Mouse (Mus musculus) forebrain, embryonic 14.5 days (tissue): Measurements from ENCODE around the gene Lrrc3b. TPM values are rescaled to one million over a fixed set of nuclear protein-coding genes. Genes with fewer than 3 reads are reported as not detected.

Experiments
- ATAC-seq: fragments of 200-750 bp; cut with Nextera tagmentation; 2 replicates; pipeline ENCODE4 v1.8.0; 2017; ENCODE audit warnings: mild to moderate bottlenecking, moderate library complexity
- DNase-seq: peaks from one replicate; pipeline ENCODE4 v3.0.0-alpha.2; 2015; ENCODE audit warnings: low spot score
- H3K27ac ChIP-seq: fragments of 300-500 bp; sonication (generic); 2 replicates; pipeline ENCODE4 v1.5.1; 2014; ENCODE audit warnings: low read depth, mild to moderate bottlenecking, control low read depth, low read length, moderate library complexity
- H3K27me3 ChIP-seq: fragments of 300-500 bp; sonication (generic); replicated peaks from 2 replicates; pipeline ENCODE4 v1.6.1; 2014; ENCODE audit warnings: low read length, control low read depth, mixed read lengths; ENCODE audit not compliant: control insufficient read depth, insufficient read depth
- H3K36me3 ChIP-seq: fragments of 300-500 bp; sonication (generic); 2 replicates; pipeline ENCODE4 v1.6.1; 2014; ENCODE audit warnings: low read length, control low read depth; ENCODE audit not compliant: control insufficient read depth, insufficient read depth
- H3K4me1 ChIP-seq: fragments of 300-500 bp; sonication (generic); 2 replicates; pipeline ENCODE4 v1.6.1; 2014; ENCODE audit warnings: antibody characterized with exemption, low read length, control low read depth; ENCODE audit not compliant: control insufficient read depth, insufficient read depth
- H3K4me2 ChIP-seq: fragments of 300-500 bp; sonication (generic); 2 replicates; pipeline ENCODE4 v1.6.1; 2014; ENCODE audit warnings: mild to moderate bottlenecking, control low read depth, low read length
- H3K4me3 ChIP-seq: fragments of 300-500 bp; sonication (generic); 2 replicates; pipeline ENCODE4 v1.5.1; 2014; ENCODE audit warnings: low read depth, low read length, control low read depth
- H3K9ac ChIP-seq: fragments of 300-500 bp; sonication (generic); 2 replicates; pipeline ENCODE4 v1.6.1; 2014; ENCODE audit warnings: mild to moderate bottlenecking, low read length, control low read depth, moderate library complexity
- H3K9me3 ChIP-seq: fragments of 300-500 bp; sonication (generic); replicated peaks from 2 replicates; pipeline ENCODE4 v1.6.1; 2016; ENCODE audit warnings: low read length, control low read depth, mixed read lengths; ENCODE audit not compliant: control insufficient read depth
- WGBS: fragments of 180-500 bp; shearing (Covaris S2); extraction: QIAGEN DNeasy Blood & Tissue Kit; methylation state at CpG from one replicate; pipeline ENCODE4 v1.1.7; 2014; 5-methylcytosine and 5-hydroxymethylcytosine counted together
- polyA plus RNA-seq: library from polyadenylated mRNA; unstranded; fragments of >200 nt; fragmentation: Nextera tagmentation; extraction: Ambion mirVana; gene quantifications from 2 replicates; pipeline ENCODE4 v1.2.1, GENCODE M21; 2014

Lrrc3b gene
- polyA plus RNA-seq = 5.5 and 7.7 TPM in 2 replicates

DNA sequence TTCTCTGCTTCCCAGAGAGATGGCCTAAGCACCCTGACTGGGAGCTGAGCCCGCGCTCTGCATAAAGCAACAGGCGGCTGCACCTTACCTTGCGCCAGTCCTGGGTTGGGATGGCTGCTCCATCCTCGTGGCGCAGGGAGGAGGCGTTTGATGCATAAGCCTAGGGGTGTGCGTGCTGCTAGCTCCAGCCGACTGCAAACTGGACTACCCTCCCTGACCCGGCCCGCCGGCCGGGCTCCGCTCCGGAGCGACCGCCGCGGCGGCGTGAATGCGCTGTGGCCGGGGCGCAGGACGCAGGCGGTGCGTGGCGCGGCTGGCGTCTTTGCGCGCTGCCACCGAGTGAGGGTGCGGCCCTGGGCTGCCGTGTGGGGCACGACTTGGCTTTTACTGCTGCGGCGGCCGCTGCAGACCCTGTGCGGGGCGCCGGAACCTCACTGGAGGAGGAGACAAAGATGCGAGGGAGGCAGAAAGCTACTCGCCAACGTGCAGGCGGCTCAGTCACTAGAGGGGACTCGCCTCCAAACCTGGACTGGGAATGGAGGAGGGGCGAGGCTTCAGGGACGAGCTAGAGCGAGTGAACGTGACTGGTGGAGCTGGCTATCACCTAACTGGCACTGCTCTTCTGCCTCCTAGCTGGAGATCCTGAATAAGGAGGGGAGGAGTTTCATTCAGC, at the start of gene Lrrc3b:
Lrrc3b (minus strand) TSS at position 503 of the 673 bp plus-strand sequence.
- DNase-seq (peak; percentile 63), ATAC-seq (peak; percentile 89)
- Histone ChIP-seq H3K9ac (peak within 1 kb of the TSS; percentile 65), H3K4me1 (no peaks in the 10 kb centered on the region), H3K4me3 (peak within 1 kb of the TSS; percentile 50), H3K27me3 (peaks cover 12% of the 10 kb centered on the region), H3K9me3 (no peaks in the 10 kb centered on the region), H3K4me2 (peak within 1 kb of the TSS; percentile 91), H3K36me3 (no peaks in the 10 kb centered on the region), H3K27ac (peak within 1 kb of the TSS; percentile 39; the same call in 1 of the 2 replicates)
- 0% methylated on average over 35 of the region's 51 CpGs for WGBS

DNA sequence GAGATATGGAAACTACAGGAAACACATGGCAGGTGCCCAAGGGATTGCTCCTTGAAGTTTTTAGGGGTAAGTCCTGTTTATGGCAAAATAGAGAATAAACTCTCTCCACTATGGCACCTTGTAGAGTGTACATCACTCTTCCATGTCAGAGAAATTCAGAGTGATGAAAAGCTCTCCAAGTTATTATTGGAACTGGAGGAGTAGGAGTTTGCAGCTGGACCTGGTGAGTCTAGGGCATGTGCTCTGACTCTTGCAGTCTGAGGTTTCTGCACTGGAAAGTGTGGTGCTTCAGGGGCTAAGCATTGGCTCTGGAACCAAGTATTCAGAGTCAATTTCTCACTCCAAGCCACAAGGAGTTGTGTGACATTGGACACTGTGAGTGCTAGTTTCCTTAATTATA, 38.9 kb upstream of the Lrrc3b start:
- H3K4me1 ChIP-seq = no peaks in the 10 kb centered on the region
- H3K4me2 ChIP-seq = no peak overlapping the region
- H3K4me3 ChIP-seq = no peak overlapping the region
- no peak overlapping the region for H3K27ac ChIP-seq
- no peaks in the 10 kb centered on the region for H3K36me3 ChIP-seq
- H3K27me3 ChIP-seq = no peaks in the 10 kb centered on the region
- DNase-seq (no peak), ATAC-seq (no peak)
- no peak overlapping the region for H3K9ac ChIP-seq
- H3K9me3 ChIP-seq = no peaks in the 10 kb centered on the region

DNA sequence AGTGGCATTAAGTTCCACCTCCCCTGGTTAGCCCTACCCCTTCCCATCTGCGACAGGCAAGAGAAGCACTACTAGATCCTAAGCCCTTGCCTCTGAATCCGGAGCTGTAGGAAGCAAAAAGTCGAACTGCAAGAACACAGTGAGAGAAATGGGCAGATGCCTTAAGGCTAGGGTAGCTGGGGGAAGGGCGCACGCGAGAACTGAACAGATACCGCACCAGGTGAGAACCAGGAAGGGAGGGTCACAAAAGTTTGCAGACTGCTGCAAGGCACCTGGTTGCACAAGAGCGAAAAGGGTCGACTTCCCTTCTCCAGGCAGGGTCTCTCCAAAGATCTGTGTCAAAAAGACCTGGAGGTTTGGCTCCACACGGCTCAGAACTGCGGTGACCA, 697 bp downstream of the Lrrc3b start:
- no peaks in the 10 kb centered on the region for H3K9me3 ChIP-seq
- H3K4me2 ChIP-seq = peak overlapping the region; percentile 91
- under 1% methylated on average over 11 of the region's 11 CpGs for WGBS
- H3K36me3 ChIP-seq = no peaks in the 10 kb centered on the region
- ATAC-seq (peak; percentile 43; the same call in 1 of the 2 replicates), DNase-seq (peak; percentile 11)
- H3K4me1 ChIP-seq = no peaks in the 10 kb centered on the region
- 0 out of 2 replicates have a peak overlapping the region, but pooled peaks have one; percentile 39 for H3K27ac ChIP-seq
- peak overlapping the region; percentile 50 for H3K4me3 ChIP-seq
- H3K9ac ChIP-seq = peak overlapping the region; percentile 65
- peaks cover 12% of the 10 kb centered on the region for H3K27me3 ChIP-seq

DNA sequence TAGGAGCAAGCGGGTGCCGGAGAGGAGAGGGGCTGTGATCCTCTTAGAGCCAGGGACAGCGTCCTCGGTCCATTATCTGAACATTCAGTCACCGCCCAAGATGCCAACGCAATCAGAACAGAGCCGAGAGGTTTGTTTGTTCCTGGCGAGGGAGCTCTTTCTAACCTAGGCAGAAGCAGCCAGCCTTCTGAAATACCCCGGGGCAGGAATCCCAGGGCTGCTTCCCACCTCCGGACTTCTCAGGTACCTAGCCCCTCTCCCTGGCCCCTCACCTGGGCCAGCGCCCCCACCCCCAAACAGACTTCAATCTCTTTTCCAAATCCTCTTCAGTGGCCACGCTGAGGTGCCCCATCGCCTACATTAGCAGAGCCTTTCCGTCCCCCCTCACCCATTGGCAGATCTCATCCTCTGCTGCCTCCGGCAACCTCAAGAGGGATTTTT, 1.3 kb downstream of the Lrrc3b start:
- WGBS = 3% methylated on average over 15 of the region's 15 CpGs
- H3K36me3 ChIP-seq = no peaks in the 10 kb centered on the region
- ATAC-seq (no peak), DNase-seq (peak; percentile 27)
- peaks cover 12% of the 10 kb centered on the region for H3K27me3 ChIP-seq
- no peak overlapping the region for H3K27ac ChIP-seq
- H3K4me3 ChIP-seq = peak overlapping the region; percentile 50
- peak overlapping the region; percentile 65 for H3K9ac ChIP-seq
- H3K9me3 ChIP-seq = no peaks in the 10 kb centered on the region
- H3K4me1 ChIP-seq = no peaks in the 10 kb centered on the region
- peak overlapping the region; percentile 91 for H3K4me2 ChIP-seq

DNA sequence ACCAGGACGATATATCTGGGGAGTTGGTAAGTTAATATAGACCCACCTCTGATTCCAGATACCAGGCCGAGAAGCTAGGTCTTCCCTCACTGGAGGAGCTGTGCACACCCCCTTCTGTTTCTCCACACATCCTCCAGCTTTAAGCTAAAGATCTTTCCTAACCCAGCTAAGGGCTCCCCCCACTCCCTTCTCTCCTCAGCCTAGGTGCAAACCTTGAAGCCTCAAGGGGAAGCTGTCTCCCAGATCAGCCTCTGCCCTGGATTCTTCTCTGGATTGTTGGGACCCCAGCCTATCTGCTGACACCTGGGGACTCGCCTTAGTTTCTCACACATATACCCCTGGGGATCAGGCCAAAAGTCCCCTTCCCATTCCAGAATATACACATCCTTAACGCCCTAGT, 1.7 kb downstream of the Lrrc3b start:
- ATAC-seq (no peak), DNase-seq (no peak)
- Histone ChIP-seq H3K27me3 (peaks cover 12% of the 10 kb centered on the region), H3K36me3 (no peaks in the 10 kb centered on the region), H3K4me3 (peak overlapping the region; percentile 50), H3K9ac (no peak overlapping the region; the same call in 1 of the 2 replicates), H3K4me2 (peak overlapping the region; percentile 91), H3K9me3 (no peaks in the 10 kb centered on the region), H3K4me1 (no peaks in the 10 kb centered on the region), H3K27ac (no peak overlapping the region)
- 45% methylated on average over 4 of the region's 4 CpGs for WGBS

DNA sequence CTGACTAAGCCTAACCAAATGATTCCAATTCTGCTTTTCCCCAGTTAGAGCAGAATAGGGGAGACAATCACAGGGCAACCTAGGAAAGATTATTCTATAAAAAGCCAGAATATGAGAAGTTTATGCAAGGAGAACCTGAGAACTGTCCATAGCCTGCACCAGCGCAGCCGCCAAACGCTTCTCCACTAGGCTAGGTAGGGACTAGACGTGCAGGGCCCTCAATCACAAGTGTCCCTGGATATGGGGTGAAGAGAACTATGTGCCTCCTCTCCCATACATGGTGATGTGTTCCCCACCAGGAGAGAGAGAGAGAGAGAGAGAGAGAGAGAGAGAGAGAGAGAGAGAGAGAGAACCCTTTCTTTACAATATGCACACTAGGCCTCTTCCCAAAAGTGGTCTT, 2.2 kb downstream of the Lrrc3b start:
- no peaks in the 10 kb centered on the region for H3K4me1 ChIP-seq
- H3K27ac ChIP-seq = no peak overlapping the region
- DNase-seq (no peak), ATAC-seq (no peak)
- H3K4me2 ChIP-seq = peak overlapping the region; percentile 91
- no peaks in the 10 kb centered on the region for H3K9me3 ChIP-seq
- peaks cover 12% of the 10 kb centered on the region for H3K27me3 ChIP-seq
- H3K36me3 ChIP-seq = no peaks in the 10 kb centered on the region
- no peak overlapping the region for H3K9ac ChIP-seq
- 97% methylated on average over 4 of the region's 4 CpGs for WGBS
- H3K4me3 ChIP-seq = no peak overlapping the region

DNA sequence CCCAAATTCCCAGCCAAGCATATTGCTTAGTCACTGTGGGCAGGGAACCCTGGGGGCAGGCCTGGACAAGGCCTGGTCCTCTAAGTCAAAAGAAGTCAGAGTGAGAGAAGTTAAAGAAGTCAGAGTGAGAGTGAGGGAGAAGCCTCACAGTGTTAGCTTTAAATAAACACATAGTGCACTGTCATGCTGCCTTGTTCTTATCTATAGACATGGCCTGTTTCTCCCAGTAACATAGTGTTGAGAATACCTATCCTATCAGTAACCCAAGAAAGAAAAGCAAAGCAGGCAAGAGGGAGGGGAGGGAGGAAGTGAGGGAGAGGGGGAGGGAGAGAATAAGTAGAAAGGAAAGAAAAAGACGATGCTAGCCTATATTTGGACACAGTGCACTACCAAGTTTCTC, 6.4 kb downstream of the Lrrc3b start:
- Histone ChIP-seq H3K9ac (no peak overlapping the region), H3K9me3 (no peaks in the 10 kb centered on the region), H3K36me3 (no peaks in the 10 kb centered on the region), H3K4me3 (no peak overlapping the region), H3K4me2 (no peak overlapping the region), H3K27me3 (0 out of 2 replicates have a peak, but pooled peaks cover under 1% of the 10 kb centered on the region), H3K27ac (no peak overlapping the region), H3K4me1 (no peaks in the 10 kb centered on the region)
- no peak for ATAC-seq
- 64% methylated on average over 1 of the region's 1 CpGs for WGBS
- no peak for DNase-seq

DNA sequence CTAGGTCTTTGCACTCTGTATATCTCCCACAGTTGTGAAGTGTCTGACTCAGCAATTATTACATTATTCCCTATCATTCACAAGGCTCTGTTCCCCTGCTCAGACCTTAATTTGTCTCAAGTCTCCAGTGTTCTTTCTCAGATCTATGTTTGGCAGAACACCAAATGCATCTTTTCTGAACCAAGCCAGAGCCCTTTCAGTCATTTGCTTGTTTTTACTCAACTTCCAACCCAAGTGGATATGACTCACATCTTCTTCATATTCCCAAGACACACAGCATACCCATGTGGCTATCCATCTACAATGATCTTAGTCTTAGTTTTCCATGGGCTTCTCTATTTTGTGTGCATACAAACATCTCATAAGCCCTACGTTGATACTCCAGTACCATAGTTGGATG, 17.2 kb downstream of the Lrrc3b start:
- DNase-seq (no peak), ATAC-seq (no peak)
- Histone ChIP-seq H3K36me3 (no peaks in the 10 kb centered on the region), H3K9me3 (no peaks in the 10 kb centered on the region), H3K4me3 (no peak overlapping the region), H3K4me2 (no peak overlapping the region), H3K4me1 (no peaks in the 10 kb centered on the region), H3K27me3 (no peaks in the 10 kb centered on the region), H3K27ac (no peak overlapping the region), H3K9ac (no peak overlapping the region)
- WGBS = 85% methylated on average over 1 of the region's 1 CpGs
